Mouse (Mus musculus): Measurements from ENCODE around the gene Col11a1. TPM values are rescaled to one million over a fixed set of nuclear protein-coding genes. Genes with fewer than 3 reads are reported as not detected.
A peak's percentile ranks its signal among the peaks of the same experiment; 100 is the strongest.

Gene Col11a1
- 0.89 and 1.0 TPM in 2 replicates for polyA plus RNA-seq (2015; fragmentation: Nextera tagmentation; extraction: Ambion mirVana)

- Histone ChIP-seq H3K4me3 (ENCODE audit: low read depth, low read length) (peak within 1 kb of the TSS; percentile 56), H3K36me3 (ENCODE audit: control insufficient read depth, insufficient read depth) (no peaks in the 10 kb centered on the region), H3K4me2 (replicated peaks; ENCODE audit: low read depth) (peak within 1 kb of the TSS; percentile 76), H3K9ac (ENCODE audit: low read depth, low read length) (0 out of 2 replicates have a peak within 1 kb of the TSS, but pooled peaks have one; percentile 11), H3K4me1 (replicated peaks; ENCODE audit: control insufficient read depth, insufficient read depth, low read length) (no peaks in the 10 kb centered on the region), H3K27me3 (replicated peaks; ENCODE audit: control insufficient read depth, insufficient read depth, low read length) (no peaks in the 10 kb centered on the region), H3K27ac (ENCODE audit: low read depth, low read length) (no peak within 1 kb of the TSS), H3K9me3 (ENCODE audit: control insufficient read depth) (no peaks in the 10 kb centered on the region)
- TF ChIP-seq CTCF (IDR thresholded peaks at IDR 0.05; ENCODE audit: low read depth): no peak
- under 1% methylated on average over 19 of the region's 19 CpGs for WGBS
- ATAC-seq: peak; percentile 63
Measured at GRCm38 (mm10) chr3:114029971-114030635, at the start of gene Col11a1. TSS of gene Col11a1 (plus strand) at chr3:114030540.

GRCm38 (mm10) chr3:113990936-113991335 lies 39.4 kb upstream of the Col11a1 start:
- H3K4me3 ChIP-seq (ENCODE audit: low read depth, low read length): no peak overlapping the region
- H3K27me3 ChIP-seq (replicated peaks; ENCODE audit: control insufficient read depth, insufficient read depth, low read length): no peaks in the 10 kb centered on the region
- no peak for ATAC-seq
- no peaks in the 10 kb centered on the region for H3K36me3 ChIP-seq (ENCODE audit: control insufficient read depth, insufficient read depth)
- no peak overlapping the region for H3K4me2 ChIP-seq (replicated peaks; ENCODE audit: low read depth)
- 75% methylated on average over 6 of the region's 6 CpGs for WGBS
- no peaks in the 10 kb centered on the region for H3K9me3 ChIP-seq (ENCODE audit: control insufficient read depth)
- H3K9ac ChIP-seq (ENCODE audit: low read depth, low read length): no peak overlapping the region
- no peaks in the 10 kb centered on the region for H3K4me1 ChIP-seq (replicated peaks; ENCODE audit: control insufficient read depth, insufficient read depth, low read length)
- no peak for TF ChIP-seq CTCF (IDR thresholded peaks at IDR 0.05; ENCODE audit: low read depth)
- H3K27ac ChIP-seq (ENCODE audit: low read depth, low read length): no peak overlapping the region

GRCm38 (mm10) chr3:114030886-114031285 lies 546 bp downstream of the Col11a1 start:
- H3K4me3 ChIP-seq (ENCODE audit: low read depth, low read length): peak overlapping the region; percentile 56

GRCm38 (mm10) chr3:114031351-114032213 lies 1.2 kb downstream of the Col11a1 start:
- no peak for TF ChIP-seq CTCF (IDR thresholded peaks at IDR 0.05; ENCODE audit: low read depth)
- H3K36me3 ChIP-seq (ENCODE audit: control insufficient read depth, insufficient read depth): no peaks in the 10 kb centered on the region
- ATAC-seq: no peak
- WGBS: 3% methylated on average over 21 of the region's 21 CpGs
- peak overlapping the region; percentile 76 for H3K4me2 ChIP-seq (replicated peaks; ENCODE audit: low read depth)
- H3K9me3 ChIP-seq (ENCODE audit: control insufficient read depth): no peaks in the 10 kb centered on the region
- no peaks in the 10 kb centered on the region for H3K27me3 ChIP-seq (replicated peaks; ENCODE audit: control insufficient read depth, insufficient read depth, low read length)
- H3K4me3 ChIP-seq (ENCODE audit: low read depth, low read length): peak overlapping the region; percentile 56
- H3K27ac ChIP-seq (ENCODE audit: low read depth, low read length): no peak overlapping the region
- no peak overlapping the region for H3K9ac ChIP-seq (ENCODE audit: low read depth, low read length)
- H3K4me1 ChIP-seq (replicated peaks; ENCODE audit: control insufficient read depth, insufficient read depth, low read length): no peaks in the 10 kb centered on the region

More at GRCm38 (mm10) chr3:114030886-114031285, 546 bp downstream of the Col11a1 start:
- Histone ChIP-seq H3K36me3 (ENCODE audit: control insufficient read depth, insufficient read depth) (no peaks in the 10 kb centered on the region), H3K9me3 (ENCODE audit: control insufficient read depth) (no peaks in the 10 kb centered on the region), H3K27ac (ENCODE audit: low read depth, low read length) (no peak overlapping the region), H3K27me3 (replicated peaks; ENCODE audit: control insufficient read depth, insufficient read depth, low read length) (no peaks in the 10 kb centered on the region), H3K4me1 (replicated peaks; ENCODE audit: control insufficient read depth, insufficient read depth, low read length) (no peaks in the 10 kb centered on the region), H3K4me2 (replicated peaks; ENCODE audit: low read depth) (peak overlapping the region; percentile 76), H3K9ac (ENCODE audit: low read depth, low read length) (no peak overlapping the region)
- no peak for ATAC-seq
- under 1% methylated on average over 9 of the region's 9 CpGs for WGBS
- no peak for TF ChIP-seq CTCF (IDR thresholded peaks at IDR 0.05; ENCODE audit: low read depth)

GRCm38 (mm10) chr3:114032333-114032732 lies 2.0 kb downstream of the Col11a1 start:
- H3K4me1 ChIP-seq (replicated peaks; ENCODE audit: control insufficient read depth, insufficient read depth, low read length): no peaks in the 10 kb centered on the region
- no peaks in the 10 kb centered on the region for H3K9me3 ChIP-seq (ENCODE audit: control insufficient read depth)
- peak overlapping the region; percentile 56 for H3K4me3 ChIP-seq (ENCODE audit: low read depth, low read length)
- 4% methylated on average over 4 of the region's 4 CpGs for WGBS
- H3K27me3 ChIP-seq (replicated peaks; ENCODE audit: control insufficient read depth, insufficient read depth, low read length): no peaks in the 10 kb centered on the region
- no peaks in the 10 kb centered on the region for H3K36me3 ChIP-seq (ENCODE audit: control insufficient read depth, insufficient read depth)
- H3K27ac ChIP-seq (ENCODE audit: low read depth, low read length): no peak overlapping the region
- TF ChIP-seq CTCF (IDR thresholded peaks at IDR 0.05; ENCODE audit: low read depth): peak; percentile 62
- no peak for ATAC-seq
- H3K4me2 ChIP-seq (replicated peaks; ENCODE audit: low read depth): peak overlapping the region; percentile 76
- H3K9ac ChIP-seq (ENCODE audit: low read depth, low read length): no peak overlapping the region

GRCm38 (mm10) chr3:114052406-114052805 lies 22.1 kb downstream of the Col11a1 start:
- no peak overlapping the region for H3K4me2 ChIP-seq (replicated peaks; ENCODE audit: low read depth)
- no peaks in the 10 kb centered on the region for H3K4me1 ChIP-seq (replicated peaks; ENCODE audit: control insufficient read depth, insufficient read depth, low read length)
- no peaks in the 10 kb centered on the region for H3K9me3 ChIP-seq (ENCODE audit: control insufficient read depth)
- TF ChIP-seq CTCF (IDR thresholded peaks at IDR 0.05; ENCODE audit: low read depth): no peak
- no peak overlapping the region for H3K27ac ChIP-seq (ENCODE audit: low read depth, low read length)
- no peak overlapping the region for H3K9ac ChIP-seq (ENCODE audit: low read depth, low read length)
- ATAC-seq: no peak
- no peaks in the 10 kb centered on the region for H3K27me3 ChIP-seq (replicated peaks; ENCODE audit: control insufficient read depth, insufficient read depth, low read length)
- no peaks in the 10 kb centered on the region for H3K36me3 ChIP-seq (ENCODE audit: control insufficient read depth, insufficient read depth)
- H3K4me3 ChIP-seq (ENCODE audit: low read depth, low read length): no peak overlapping the region
